Mouse (Mus musculus) left cerebral cortex, postnatal 4 days (tissue): Measurements from ENCODE around the gene Ube2l3. TPM values are rescaled to one million over a fixed set of nuclear protein-coding genes. Genes with fewer than 3 reads are reported as not detected.
A peak's percentile ranks its signal among the peaks of the same experiment; 100 is the strongest.

Source experiments
- microRNA-seq: library from miRNA; unstranded; fragments of <30 nt; microRNA quantifications from one replicate; pipeline ENCODE4 v1.2.0, GENCODE M21; 2022
- total RNA-seq, 2 experiments: library from RNA; stranded (reverse); gene quantifications; 2 replicates each; pipeline ENCODE4 v1.2.3; 2021

Gene Ube2l3
- total RNA-seq, 2 experiments from 2014 or later: 161 to 164 TPM

Small RNA genes lying within 50 kb of the gene (microRNA-seq; reads per million reads assigned to microRNA genes)
- 995 reads per million, percentile 75 among the genes with 10 or more reads in this experiment for gene Mir130b
- gene Mir301b: 26.8 reads per million, percentile 38 among the genes with 10 or more reads in this experiment

Other genes starting within 250 kb of the Ube2l3 start
- gene Mapk1, start 219.3 kb downstream of the Ube2l3 start, total RNA-seq: 100 to 1,000 TPM; 284 to 293 TPM
- gene Ypel1, start 133.0 kb downstream of the Ube2l3 start, total RNA-seq: 100 to 1,000 TPM; 102 to 114 TPM
- 10 to 100 TPM; 88.3 to 91.9 TPM for gene Ppil2, start 91.4 kb downstream of the Ube2l3 start, total RNA-seq
- 1 to 10 TPM; 4.8 to 6.1 TPM for gene 2610318N02Rik, start 77.5 kb downstream of the Ube2l3 start, total RNA-seq
- gene Sdf2l1, start 70.3 kb downstream of the Ube2l3 start, total RNA-seq: 10 to 100 TPM; 10.8 to 12.6 TPM
- 10 to 100 TPM; 71.3 to 74.5 TPM for gene Ydjc, start 58.0 kb downstream of the Ube2l3 start, total RNA-seq
- gene Ccdc116, start 55.4 kb downstream of the Ube2l3 start, total RNA-seq: 1 to 10 TPM; 8.9 to 9.3 TPM
- gene Rimbp3, start 6.0 kb upstream of the Ube2l3 start, total RNA-seq: 1 to 10 TPM; 2.8 to 3.2 TPM
- 10 to 100 TPM; 11.5 to 13.1 TPM for gene Hic2, start 30.9 kb upstream of the Ube2l3 start, total RNA-seq
- 10 to 100 TPM; 78.9 to 82.4 TPM for gene Tmem191c, start 73.4 kb upstream of the Ube2l3 start, total RNA-seq
- 1 to 10 TPM; 2.7 to 2.8 TPM for gene Serpind1, start 128.7 kb upstream of the Ube2l3 start, total RNA-seq
- gene Snap29, start 203.3 kb upstream of the Ube2l3 start, total RNA-seq: 10 to 100 TPM; 33.7 to 35.0 TPM
- gene Pi4ka, start 203.7 kb upstream of the Ube2l3 start, total RNA-seq: 100 to 1,000 TPM; 150 to 152 TPM
- 10 to 100 TPM; 35.7 to 35.8 TPM for gene Crkl, start 249.3 kb upstream of the Ube2l3 start, total RNA-seq